Mouse (Mus musculus) intestine, embryonic 15.5 days (tissue): ENCODE results near the gene Spats2. TPM values are rescaled to one million over a fixed set of nuclear protein-coding genes. Genes with fewer than 3 reads are reported as not detected.

ENCODE experiments used
- ATAC-seq: fragments of 200-750 bp; cut with Nextera tagmentation; 2 replicates; pipeline ENCODE4 v1.8.0; 2017; ENCODE audit warnings: moderate TSS enrichment, moderate library complexity
- H3K27ac ChIP-seq: fragments of 300-500 bp; sonication (generic); 2 replicates; pipeline ENCODE4 v1.5.1; 2015; ENCODE audit warnings: mild to moderate bottlenecking, inconsistent platforms
- H3K27me3 ChIP-seq: fragments of 300-500 bp; sonication (generic); replicated peaks from 2 replicates; pipeline ENCODE4 v1.6.1; 2015; ENCODE audit warnings: inconsistent platforms
- H3K36me3 ChIP-seq: fragments of 300-500 bp; sonication (generic); 2 replicates; pipeline ENCODE4 v1.6.1; 2015; ENCODE audit warnings: inconsistent platforms
- H3K4me1 ChIP-seq: fragments of 300-500 bp; sonication (generic); replicated peaks from 2 replicates; pipeline ENCODE4 v1.6.1; 2015; ENCODE audit warnings: inconsistent platforms
- H3K4me2 ChIP-seq: fragments of 300-500 bp; sonication (generic); replicated peaks from 2 replicates; pipeline ENCODE4 v1.6.1; 2015; ENCODE audit warnings: mild to moderate bottlenecking, inconsistent platforms
- H3K4me3 ChIP-seq: fragments of 300-500 bp; sonication (generic); replicated peaks from 2 replicates; pipeline ENCODE4 v1.5.1; 2015; ENCODE audit warnings: inconsistent platforms
- H3K9ac ChIP-seq: fragments of 300-500 bp; sonication (generic); 2 replicates; pipeline ENCODE4 v1.6.1; 2015; ENCODE audit warnings: inconsistent platforms
- H3K9me3 ChIP-seq: fragments of 300-500 bp; sonication (generic); 2 replicates; pipeline ENCODE4 v1.6.1; 2016; ENCODE audit warnings: inconsistent platforms
- WGBS: fragments of 180-500 bp; shearing (Covaris S2); methylation state at CpG from one replicate; pipeline ENCODE4 v1.1.7; 2015; 5-methylcytosine and 5-hydroxymethylcytosine counted together
- polyA plus RNA-seq: library from polyadenylated mRNA; unstranded; fragments of >200 nt; fragmentation: Nextera tagmentation; extraction: Ambion mirVana; gene quantifications from 2 replicates; pipeline ENCODE4 v1.2.1, GENCODE M21; 2015

The Spats2 gene
- polyA plus RNA-seq, 1 experiment from 2014 or later = 34.7 TPM

GRCm38 (mm10) chr15:99172131-99172530 is 46.4 kb downstream of the Spats2 start:
- Histone ChIP-seq H3K27ac (no peak overlapping the region), H3K4me1 (no peaks in the 10 kb centered on the region), H3K4me2 (no peak overlapping the region), H3K9me3 (no peaks in the 10 kb centered on the region), H3K4me3 (no peak overlapping the region), H3K9ac (no peak overlapping the region), H3K36me3 (peaks cover 14% of the 10 kb centered on the region), H3K27me3 (no peaks in the 10 kb centered on the region)
- no peak for ATAC-seq
- 92% methylated on average over 6 of the region's 6 CpGs for WGBS

- no peaks in the 10 kb centered on the region for H3K27me3 ChIP-seq
- H3K9ac ChIP-seq = no peak overlapping the region
- H3K9me3 ChIP-seq = no peaks in the 10 kb centered on the region
- no peaks in the 10 kb centered on the region for H3K4me1 ChIP-seq
- no peak for ATAC-seq
- no peak overlapping the region for H3K4me3 ChIP-seq
- no peak overlapping the region for H3K4me2 ChIP-seq
- H3K27ac ChIP-seq = no peak overlapping the region
- H3K36me3 ChIP-seq = peaks cover 18% of the 10 kb centered on the region
- 91% methylated on average over 1 of the region's 2 CpGs for WGBS
Measured at GRCm38 (mm10) chr15:99179639-99180038, 53.9 kb downstream of the Spats2 start.

GRCm38 (mm10) chr15:99184217-99184914 is 58.6 kb downstream of the Spats2 start:
- peaks cover 28% of the 10 kb centered on the region for H3K36me3 ChIP-seq
- H3K27me3 ChIP-seq = no peaks in the 10 kb centered on the region
- H3K9me3 ChIP-seq = no peaks in the 10 kb centered on the region
- H3K9ac ChIP-seq = no peak overlapping the region
- WGBS = 83% methylated on average over 9 of the region's 9 CpGs
- no peak overlapping the region for H3K4me3 ChIP-seq
- no peak overlapping the region for H3K27ac ChIP-seq
- no peaks in the 10 kb centered on the region for H3K4me1 ChIP-seq
- no peak overlapping the region for H3K4me2 ChIP-seq
- no peak for ATAC-seq

GRCm38 (mm10) chr15:99194358-99194757 is 68.6 kb downstream of the Spats2 start:
- H3K4me1 ChIP-seq = no peaks in the 10 kb centered on the region
- 77% methylated on average over 10 of the region's 10 CpGs for WGBS
- no peaks in the 10 kb centered on the region for H3K27me3 ChIP-seq
- H3K4me2 ChIP-seq = no peak overlapping the region
- H3K9ac ChIP-seq = no peak overlapping the region
- no peaks in the 10 kb centered on the region for H3K9me3 ChIP-seq
- H3K4me3 ChIP-seq = no peak overlapping the region
- peaks cover 19% of the 10 kb centered on the region for H3K36me3 ChIP-seq
- H3K27ac ChIP-seq = no peak overlapping the region
- no peak for ATAC-seq

GRCm38 (mm10) chr15:99195043-99195442 is 69.3 kb downstream of the Spats2 start:
- no peak for ATAC-seq
- 49% methylated on average over 6 of the region's 6 CpGs for WGBS
- no peaks in the 10 kb centered on the region for H3K4me1 ChIP-seq
- H3K4me2 ChIP-seq = no peak overlapping the region
- no peak overlapping the region for H3K9ac ChIP-seq
- H3K27me3 ChIP-seq = no peaks in the 10 kb centered on the region
- H3K9me3 ChIP-seq = no peaks in the 10 kb centered on the region
- peaks cover 21% of the 10 kb centered on the region for H3K36me3 ChIP-seq
- H3K4me3 ChIP-seq = no peak overlapping the region
- H3K27ac ChIP-seq = no peak overlapping the region

- no peaks in the 10 kb centered on the region for H3K4me1 ChIP-seq
- no peak overlapping the region for H3K27ac ChIP-seq
- no peak overlapping the region for H3K4me2 ChIP-seq
- no peaks in the 10 kb centered on the region for H3K9me3 ChIP-seq
- H3K9ac ChIP-seq = no peak overlapping the region
- peaks cover 8% of the 10 kb centered on the region; the same call in 1 of the 2 replicates for H3K36me3 ChIP-seq
- ATAC-seq = no peak
- no peak overlapping the region for H3K4me3 ChIP-seq
- no peaks in the 10 kb centered on the region for H3K27me3 ChIP-seq
Measured at GRCm38 (mm10) chr15:99198761-99199160, 73.0 kb downstream of the Spats2 start.

- 81% methylated on average over 8 of the region's 8 CpGs for WGBS
- peaks cover 26% of the 10 kb centered on the region for H3K36me3 ChIP-seq
Measured at GRCm38 (mm10) chr15:99205959-99206358, 80.2 kb downstream of the Spats2 start.

GRCm38 (mm10) chr15:99213183-99213582 is 87.5 kb downstream of the Spats2 start:
- ATAC-seq = no peak
- Histone ChIP-seq H3K4me3 (no peak overlapping the region), H3K36me3 (peaks cover 35% of the 10 kb centered on the region), H3K4me1 (no peaks in the 10 kb centered on the region), H3K4me2 (no peak overlapping the region), H3K27ac (no peak overlapping the region), H3K9me3 (no peaks in the 10 kb centered on the region), H3K27me3 (no peaks in the 10 kb centered on the region), H3K9ac (no peak overlapping the region)
- 84% methylated on average over 10 of the region's 10 CpGs for WGBS

More at GRCm38 (mm10) chr15:99205959-99206358, 80.2 kb downstream of the Spats2 start:
- ATAC-seq = no peak
- H3K4me3 ChIP-seq = no peak overlapping the region
- H3K9ac ChIP-seq = no peak overlapping the region
- H3K4me2 ChIP-seq = no peak overlapping the region
- no peaks in the 10 kb centered on the region for H3K9me3 ChIP-seq
- H3K4me1 ChIP-seq = no peaks in the 10 kb centered on the region
- no peaks in the 10 kb centered on the region for H3K27me3 ChIP-seq
- H3K27ac ChIP-seq = no peak overlapping the region

GRCm38 (mm10) chr15:99214941-99215340 is 89.2 kb downstream of the Spats2 start:
- Histone ChIP-seq H3K27me3 (peaks cover 5% of the 10 kb centered on the region), H3K4me2 (no peak overlapping the region), H3K9me3 (no peaks in the 10 kb centered on the region), H3K36me3 (peaks cover 27% of the 10 kb centered on the region; the same call in 1 of the 2 replicates), H3K4me1 (no peaks in the 10 kb centered on the region), H3K27ac (no peak overlapping the region), H3K4me3 (no peak overlapping the region), H3K9ac (no peak overlapping the region)
- WGBS = 86% methylated on average over 2 of the region's 2 CpGs
- no peak for ATAC-seq

- H3K27ac ChIP-seq = no peak overlapping the region
- H3K4me1 ChIP-seq = no peaks in the 10 kb centered on the region
- 86% methylated on average over 11 of the region's 11 CpGs for WGBS
- H3K27me3 ChIP-seq = peaks cover 11% of the 10 kb centered on the region
- H3K4me3 ChIP-seq = no peak overlapping the region
- ATAC-seq = no peak
- H3K36me3 ChIP-seq = peaks cover 20% of the 10 kb centered on the region; the same call in 1 of the 2 replicates
- no peaks in the 10 kb centered on the region for H3K9me3 ChIP-seq
- H3K9ac ChIP-seq = no peak overlapping the region
- no peak overlapping the region for H3K4me2 ChIP-seq
Measured at GRCm38 (mm10) chr15:99215741-99216463, 90.2 kb downstream of the Spats2 start.

GRCm38 (mm10) chr15:99217630-99218029 is 91.9 kb downstream of the Spats2 start:
- H3K27ac ChIP-seq = no peak overlapping the region
- H3K9me3 ChIP-seq = no peaks in the 10 kb centered on the region
- no peaks in the 10 kb centered on the region for H3K4me1 ChIP-seq
- ATAC-seq = no peak
- H3K4me2 ChIP-seq = no peak overlapping the region
- 0 out of 2 replicates have a peak, but pooled peaks cover 11% of the 10 kb centered on the region for H3K36me3 ChIP-seq
- H3K4me3 ChIP-seq = no peak overlapping the region
- H3K9ac ChIP-seq = no peak overlapping the region
- H3K27me3 ChIP-seq = peaks cover 26% of the 10 kb centered on the region
- 88% methylated on average over 4 of the region's 4 CpGs for WGBS

- H3K27me3 ChIP-seq = peaks cover 62% of the 10 kb centered on the region
- H3K9ac ChIP-seq = no peak overlapping the region
- WGBS = 13% methylated on average over 8 of the region's 8 CpGs
- H3K36me3 ChIP-seq = no peaks in the 10 kb centered on the region
- no peak overlapping the region for H3K4me2 ChIP-seq
- H3K4me3 ChIP-seq = no peak overlapping the region
- H3K9me3 ChIP-seq = no peaks in the 10 kb centered on the region
- no peak for ATAC-seq
- peaks cover 31% of the 10 kb centered on the region for H3K4me1 ChIP-seq
- no peak overlapping the region for H3K27ac ChIP-seq
Measured at GRCm38 (mm10) chr15:99221315-99221952, 95.7 kb downstream of the Spats2 start.
